Mouse (Mus musculus) gastrocnemius, adult 2 months (tissue): ENCODE data around the gene Ttll2. TPM values are rescaled to one million over a fixed set of nuclear protein-coding genes. Genes with fewer than 3 reads are reported as not detected.
"Not testable (repeated sequence)": the region's sequence is repeated elsewhere in the genome, so short reads cannot be mapped to it uniquely, and the experiment has no call there.

Experiments used
- DNase-seq: peaks from one replicate; pipeline ENCODE4 v3.0.0; 2022
- H3K27ac ChIP-seq: fragments of 200-600 bp; 2 replicates; pipeline ENCODE4 v1.8.1; 2022; ENCODE audit warnings: mild to moderate bottlenecking
- H3K4me3 ChIP-seq: fragments of 200-600 bp; 2 replicates; pipeline ENCODE4 v1.8.1; 2022; ENCODE audit warnings: mild to moderate bottlenecking, moderate library complexity
- CTCF ChIP-seq: fragments of 200-600 bp; IDR thresholded peaks from 2 replicates; pipeline ENCODE4 v1.8.1; 2022; ENCODE audit warnings: antibody characterized with exemption, mild to moderate bottlenecking, moderate library complexity
- intact Hi-C: fragments of 180-260 bp; cut with DNase I; formaldehyde crosslinking; loops from one replicate; pipeline ENCODE4 v1.15.1; 2025
- total RNA-seq, 2 experiments: library from RNA; stranded (reverse); gene quantifications; 2 replicates each; pipeline ENCODE4 v1.2.3; 2021

Gene Ttll2
- total RNA-seq, 2 experiments from 2014 or later, result 0.20 TPM; not detected in 1

DNA sequence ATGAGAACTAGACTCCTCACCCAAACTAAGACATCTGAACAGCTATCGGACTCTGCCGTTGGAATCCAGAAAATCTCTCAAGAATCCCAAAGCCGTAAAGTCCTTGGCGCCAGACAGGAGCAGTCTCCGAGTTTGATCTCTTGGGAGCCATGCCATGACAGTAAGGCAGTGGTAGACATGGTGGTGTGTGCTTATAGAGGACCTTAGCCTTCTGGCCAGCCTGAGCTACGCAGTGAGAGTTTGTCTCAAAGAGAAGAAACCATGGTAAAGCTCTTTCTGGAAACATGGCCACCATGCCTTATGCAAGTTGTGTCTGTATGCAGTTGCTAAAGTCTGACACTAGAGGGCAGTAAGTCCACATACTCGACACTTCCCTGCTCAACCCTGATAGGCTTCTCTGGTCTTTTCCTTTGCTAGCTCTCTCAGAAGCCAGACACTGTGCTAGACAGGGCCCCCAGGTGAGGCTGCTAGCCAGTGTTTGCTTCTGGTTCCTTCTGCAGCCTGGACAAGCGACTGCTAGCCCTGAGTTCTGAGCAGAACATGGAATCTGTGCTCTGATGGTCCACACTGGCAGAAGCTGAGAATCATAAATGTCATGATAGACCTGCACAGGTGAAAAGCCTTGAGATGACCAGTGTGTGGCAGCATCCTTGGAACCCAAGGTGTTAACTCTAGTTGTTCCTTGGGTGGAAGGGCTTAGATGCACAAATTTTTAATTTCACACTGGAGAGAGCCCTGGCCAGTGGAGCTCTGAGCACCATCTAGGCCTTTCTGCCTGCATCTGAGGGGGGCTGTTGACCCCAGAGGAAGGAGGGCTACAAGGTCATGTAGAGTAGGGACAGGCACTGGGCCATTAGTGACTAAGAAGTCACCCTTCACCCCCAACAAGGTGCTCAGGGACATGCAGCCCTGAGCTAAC is 46.0 kb downstream of the Ttll2 start:
- intact Hi-C loops, result not testable (repeated sequence)

More for the DNA sequence above, 46.0 kb downstream of the Ttll2 start:
- peak; percentile 61 for TF ChIP-seq CTCF
- H3K4me3 ChIP-seq, result peak overlapping the region; percentile 36
- H3K27ac ChIP-seq, DNase-seq: not testable (repeated sequence)

Other genes with a start within 250 kb of the Ttll2 start
- gene Rps6ka2, start 182.6 kb downstream of the Ttll2 start, total RNA-seq, result 100 to 1,000 TPM in 1 of 2 experiments, 10 to 100 TPM in 1; 86.7 to 120 TPM
- not detected for gene Tcp10a, start 28.1 kb downstream of the Ttll2 start, total RNA-seq
- not detected for gene Gm49630, start 19.3 kb upstream of the Ttll2 start, total RNA-seq
- under 1 TPM; 0.17 to 0.18 TPM for gene Unc93a2, start 32.8 kb upstream of the Ttll2 start, total RNA-seq